Mouse (Mus musculus) liver, postnatal 0 days (tissue): ENCODE data around the gene Trpm1.

ENCODE experiments used
- CTCF ChIP-seq: sonication (generic); IDR thresholded peaks from 2 replicates; pipeline ENCODE4 v1.5.1; 2016; ENCODE audit warnings: antibody characterized with exemption, low read depth
- EP300 ChIP-seq: IDR thresholded peaks from 2 replicates; pipeline ENCODE4 v1.6.1; 2016; ENCODE audit warnings: antibody characterized with exemption, low read depth, mild to moderate bottlenecking

DNA sequence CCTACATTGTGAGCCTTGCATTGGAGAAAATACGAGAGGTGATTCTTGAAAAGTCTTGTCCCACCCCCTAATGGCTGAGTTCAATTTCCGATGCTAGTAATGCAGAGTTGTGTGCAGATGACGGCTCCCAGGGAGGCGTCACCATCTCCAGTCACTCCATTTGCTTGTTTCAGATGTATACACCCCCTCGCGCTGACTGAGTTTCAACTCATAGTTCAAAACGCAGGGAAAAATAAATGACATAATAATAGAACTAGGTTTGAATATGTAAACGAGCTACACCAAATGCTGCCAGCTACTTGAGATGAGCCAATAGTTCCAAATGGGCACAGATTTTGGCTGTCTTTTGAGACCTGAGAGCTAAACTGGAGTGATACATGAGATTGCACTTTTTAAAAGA is 84.1 kb downstream of the Trpm1 start:
- TF ChIP-seq EP300 (no peak), CTCF (no peak)
